Mouse (Mus musculus): ENCODE measurements around the gene Gcnt2. TPM values are rescaled to one million over a fixed set of nuclear protein-coding genes. Genes with fewer than 3 reads are reported as not detected.

Gcnt2 gene
- total RNA-seq, 2 experiments from 2014 or later: 1.4 to 7.1 TPM

- ATAC-seq (replicated peaks; ENCODE audit: low FRiP score, poor library complexity, severe bottlenecking): no peak
Measured at GRCm38 (mm10) chr13:40899994-40900970, 40.7 kb downstream of the Gcnt2 start.

- no peak for ATAC-seq (replicated peaks; ENCODE audit: low FRiP score, poor library complexity, severe bottlenecking)
Measured at GRCm38 (mm10) chr13:40901263-40901662, 41.7 kb downstream of the Gcnt2 start.

DNA sequence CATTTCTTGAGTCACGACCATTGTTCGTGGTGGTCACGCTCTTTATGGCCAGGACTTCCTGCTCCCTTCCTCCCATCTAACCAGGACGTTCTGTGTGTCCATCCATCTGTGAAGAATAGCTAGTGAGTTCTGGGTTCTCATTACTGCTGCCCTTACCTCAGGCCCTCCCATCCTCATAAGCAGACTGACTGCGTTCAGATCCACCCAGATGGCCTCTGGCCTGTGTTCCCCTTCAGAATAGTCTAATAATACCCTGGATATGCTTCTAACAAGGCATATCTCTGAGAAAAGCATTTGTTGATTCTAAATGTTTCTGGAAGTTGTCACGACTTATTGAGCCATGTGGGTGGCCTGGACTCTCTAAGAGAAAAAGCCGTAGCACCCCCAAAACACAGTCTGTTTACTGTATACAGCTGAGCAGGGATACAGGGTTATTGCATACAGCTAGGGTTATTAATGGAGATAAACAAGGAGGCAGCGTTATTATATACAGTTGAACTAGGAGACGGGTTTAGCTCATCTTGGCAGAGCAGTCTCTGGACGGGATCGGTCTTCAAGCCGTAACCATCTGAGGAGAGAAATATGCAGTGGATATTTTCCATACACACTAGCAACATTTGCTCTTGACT is 42.4 kb downstream of the Gcnt2 start:
- ATAC-seq (replicated peaks; ENCODE audit: low FRiP score, poor library complexity, severe bottlenecking): no peak

DNA sequence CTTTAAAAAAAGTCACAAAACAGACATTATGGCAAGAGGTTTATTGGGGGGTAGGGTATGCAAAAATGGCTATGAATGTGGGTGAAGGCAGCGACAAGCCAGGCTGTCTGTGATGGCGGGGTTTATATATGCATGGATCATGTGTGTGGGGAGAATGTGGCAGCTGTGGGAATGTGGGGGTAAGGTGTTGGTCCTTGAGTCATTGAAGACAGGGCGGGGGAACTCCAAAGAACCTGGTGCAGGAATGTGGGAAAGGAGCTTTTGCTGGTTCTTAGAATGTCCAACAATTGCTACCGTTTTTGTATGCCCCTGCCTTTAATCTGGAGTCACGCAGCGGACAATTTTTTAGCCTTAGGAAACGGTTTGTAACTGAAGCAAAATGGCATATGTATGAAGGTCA is 44.5 kb downstream of the Gcnt2 start:
- ATAC-seq (replicated peaks; ENCODE audit: low FRiP score, poor library complexity, severe bottlenecking): no peak

- ATAC-seq (replicated peaks; ENCODE audit: low FRiP score, poor library complexity, severe bottlenecking): no peak
Measured at GRCm38 (mm10) chr13:40906528-40906927, 47.0 kb downstream of the Gcnt2 start.

GRCm38 (mm10) chr13:40907274-40907673 is 47.7 kb downstream of the Gcnt2 start:
- ATAC-seq (replicated peaks; ENCODE audit: low FRiP score, poor library complexity, severe bottlenecking): no peak

GRCm38 (mm10) chr13:40908044-40908443 is 48.5 kb downstream of the Gcnt2 start:
- no peak for ATAC-seq (replicated peaks; ENCODE audit: low FRiP score, poor library complexity, severe bottlenecking)

GRCm38 (mm10) chr13:40909060-40909459 is 49.5 kb downstream of the Gcnt2 start:
- no peak for ATAC-seq (replicated peaks; ENCODE audit: low FRiP score, poor library complexity, severe bottlenecking)

- ATAC-seq (replicated peaks; ENCODE audit: low FRiP score, poor library complexity, severe bottlenecking): no peak
Measured at GRCm38 (mm10) chr13:40910047-40910446, 50.5 kb downstream of the Gcnt2 start.

DNA sequence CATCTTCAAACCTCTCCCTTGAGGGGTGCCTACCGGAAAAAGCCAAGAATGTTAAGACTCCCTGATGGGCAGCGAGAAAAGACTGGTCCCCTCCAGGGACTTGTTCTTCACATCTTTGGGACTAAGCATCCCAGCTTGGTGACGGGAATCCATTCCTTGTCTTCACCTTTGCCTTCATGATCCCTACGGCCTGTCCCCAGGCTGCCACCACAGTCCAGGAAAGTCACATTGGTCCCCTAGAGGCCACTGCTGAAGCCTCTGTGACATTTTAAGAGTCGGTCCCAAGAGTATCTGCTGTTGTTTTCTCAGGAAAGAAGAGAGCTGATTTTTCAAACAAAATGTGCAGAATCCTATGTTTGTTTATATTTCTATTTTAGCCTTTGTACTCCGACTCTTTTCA is 52.4 kb downstream of the Gcnt2 start:
- no peak for ATAC-seq (replicated peaks; ENCODE audit: low FRiP score, poor library complexity, severe bottlenecking)

- no peak for ATAC-seq (replicated peaks; ENCODE audit: low FRiP score, poor library complexity, severe bottlenecking)
Measured at GRCm38 (mm10) chr13:40913395-40914018, 54.0 kb downstream of the Gcnt2 start.

DNA sequence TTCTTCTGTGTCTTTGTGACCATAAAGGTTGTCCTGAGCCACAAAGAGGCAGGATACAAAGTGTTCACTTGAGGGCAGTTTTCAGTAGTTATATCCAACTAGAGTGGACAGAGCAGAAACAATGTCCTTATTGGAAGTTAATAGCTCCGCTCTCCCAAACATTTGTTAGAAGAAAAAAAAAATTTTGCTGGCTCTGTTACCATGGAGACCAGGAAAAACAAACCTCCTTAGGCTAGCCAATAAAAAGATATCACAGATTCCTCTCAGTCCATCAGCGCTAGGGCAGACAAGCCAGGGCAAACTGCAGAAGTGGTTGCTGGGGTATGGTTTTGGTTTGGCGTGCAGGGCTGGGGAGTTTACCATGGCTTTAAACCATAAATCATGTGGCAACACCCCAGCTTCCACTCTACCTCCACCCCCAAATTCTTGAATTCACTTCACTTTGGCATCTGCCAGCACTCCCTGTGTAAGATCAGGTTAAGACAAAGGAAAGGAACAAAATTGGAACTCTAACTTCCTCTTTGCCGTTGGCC is 54.6 kb downstream of the Gcnt2 start:
- no peak for ATAC-seq (replicated peaks; ENCODE audit: low FRiP score, poor library complexity, severe bottlenecking)

DNA sequence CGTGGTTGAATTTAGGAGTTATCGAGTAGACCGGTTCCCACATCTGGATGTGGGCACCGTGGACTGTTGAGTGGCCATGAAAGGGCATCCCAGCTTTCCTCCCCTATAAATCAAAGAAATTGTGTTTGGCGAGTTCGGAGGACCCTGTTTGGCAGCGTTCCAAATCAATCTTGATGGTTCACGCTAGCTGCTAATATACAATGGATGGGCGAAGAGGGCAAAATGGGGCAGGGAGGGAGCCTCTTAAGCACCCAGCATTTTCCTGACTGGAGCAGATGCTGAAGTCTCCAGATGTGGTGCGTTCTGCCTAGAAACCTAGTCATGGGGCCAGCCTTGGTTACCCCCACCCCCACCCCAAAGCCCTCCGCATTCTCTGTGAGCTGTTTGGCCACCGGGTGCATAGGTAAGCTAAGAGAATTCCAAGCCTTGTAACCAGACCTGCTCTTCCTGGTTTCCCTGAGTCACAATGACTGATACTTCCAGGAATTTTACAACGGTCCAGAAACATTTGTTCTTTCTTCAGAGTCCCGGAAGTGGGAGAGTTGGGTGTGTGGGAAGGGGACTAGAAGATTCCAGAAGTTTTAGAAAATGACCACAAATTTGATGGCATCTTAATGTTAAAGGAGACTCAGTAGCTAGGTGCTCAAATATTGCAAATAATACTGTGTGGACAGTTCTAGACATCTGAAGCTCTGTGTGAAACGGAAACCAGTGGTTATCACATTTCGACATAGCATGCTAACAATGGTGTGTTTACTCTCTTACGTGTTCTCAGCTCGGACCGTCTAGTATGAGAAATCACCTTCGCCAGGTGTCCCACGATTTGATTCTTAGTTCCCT is 57.0 kb downstream of the Gcnt2 start:
- ATAC-seq (replicated peaks; ENCODE audit: low FRiP score, poor library complexity, severe bottlenecking): no peak

GRCm38 (mm10) chr13:40917161-40918091 is 57.9 kb downstream of the Gcnt2 start:
- no peak for ATAC-seq (replicated peaks; ENCODE audit: low FRiP score, poor library complexity, severe bottlenecking)

DNA sequence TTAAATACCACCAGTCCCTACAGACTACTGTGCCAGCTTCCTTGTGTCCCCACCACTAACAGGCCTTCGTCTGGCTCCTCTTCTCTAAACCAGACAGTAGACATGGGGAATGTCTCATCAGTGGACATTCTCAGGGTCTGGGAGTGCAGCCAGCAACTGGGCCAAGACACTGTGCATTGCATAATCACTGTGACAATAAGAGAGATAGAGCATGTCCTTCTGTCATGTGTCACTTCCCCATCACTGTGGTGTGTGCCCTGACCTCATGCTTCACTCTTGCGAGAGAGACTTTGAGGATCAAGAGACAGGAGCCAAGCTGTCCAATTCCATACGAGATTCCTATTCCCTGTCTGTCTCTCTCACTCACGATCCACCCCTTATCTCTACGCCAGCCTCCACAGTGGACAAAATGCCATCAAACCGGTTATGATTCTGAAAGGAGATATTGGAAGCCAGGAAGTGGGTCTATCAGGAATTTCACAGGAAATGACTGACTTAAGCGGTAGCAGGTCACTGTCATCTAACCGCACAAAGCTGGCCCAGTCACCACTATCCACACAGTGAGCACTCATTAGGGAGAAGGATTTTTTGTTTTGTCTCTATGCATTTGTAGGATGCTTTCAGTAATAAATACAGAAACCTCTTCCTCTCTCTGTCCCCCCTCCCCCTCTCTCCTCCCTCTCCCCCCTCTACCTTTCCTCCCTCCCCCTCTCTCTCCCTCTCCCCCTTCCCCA is 61.9 kb downstream of the Gcnt2 start:
- no peak for ATAC-seq (replicated peaks; ENCODE audit: low FRiP score, poor library complexity, severe bottlenecking)

- ATAC-seq (replicated peaks; ENCODE audit: low FRiP score, poor library complexity, severe bottlenecking): no peak
Measured at GRCm38 (mm10) chr13:40922311-40922877, 62.8 kb downstream of the Gcnt2 start.

- no peak for ATAC-seq (replicated peaks; ENCODE audit: low FRiP score, poor library complexity, severe bottlenecking)
Measured at GRCm38 (mm10) chr13:40923756-40924315, 64.3 kb downstream of the Gcnt2 start.

Measured in erythroid progenitor cell, adult 5-6 weeks (primary cell).